Mouse (Mus musculus) leukemia stem cell, adult 10-12 weeks (primary cell): Measurements from ENCODE around the gene Gm12169. TPM values are rescaled to one million over a fixed set of nuclear protein-coding genes. Genes with fewer than 3 reads are reported as not detected.

Source experiments
- polyA plus RNA-seq: library from polyadenylated mRNA; stranded (reverse); fragments of >175 nt; gene quantifications from 2 replicates; pipeline ENCODE4 v1.2.3, GENCODE M21; 2012; ENCODE audit warnings: low replicate concordance

Gm12169 gene
- not detected in 2 replicates for polyA plus RNA-seq

GRCm38 (mm10) chr11:46523912-46524311, at the start of gene Gm12169:
Gene Gm12169, plus strand, starts transcription at chr11:46524212.

GRCm38 (mm10) chr11:46571327-46571726, 47.3 kb downstream of the Gm12169 start, which contains the start of gene BC053393:
Gene BC053393, plus strand, starts transcription at chr11:46571536.

Other genes with a start within 250 kb of the Gm12169 start
- gene Cyfip2, start 211.4 kb upstream of the Gm12169 start, polyA plus RNA-seq, result 5.7 and 5.9 TPM in 2 replicates
- 0.25 and 2.1 TPM in 2 replicates for gene Itk, start 134.7 kb upstream of the Gm12169 start, polyA plus RNA-seq
- gene Fam71b, start 127.7 kb upstream of the Gm12169 start, polyA plus RNA-seq, result 0.26 TPM in 1 of 2 replicates, not detected in the other
- 134 and 269 TPM in 2 replicates for gene Med7, start 87.3 kb upstream of the Gm12169 start, polyA plus RNA-seq
- gene Havcr2, start 69.3 kb upstream of the Gm12169 start, polyA plus RNA-seq, result 0.11 TPM in 2 replicates
- not detected in 2 replicates for gene BC053393, start 47.3 kb downstream of the Gm12169 start, polyA plus RNA-seq
- gene Dppa1, start 105.0 kb downstream of the Gm12169 start, polyA plus RNA-seq, result not detected in 2 replicates
- gene Timd2, start 182.8 kb downstream of the Gm12169 start, polyA plus RNA-seq, result not detected in 2 replicates
- gene Havcr1, start 210.9 kb downstream of the Gm12169 start, polyA plus RNA-seq, result 1.0 and 1.8 TPM in 2 replicates